Mouse (Mus musculus) forebrain, postnatal 0 days (tissue): ENCODE results near the gene Sbf1. TPM values are rescaled to one million over a fixed set of nuclear protein-coding genes. Genes with fewer than 3 reads are reported as not detected.
A peak's percentile ranks its signal among the peaks of the same experiment; 100 is the strongest.

Experiments used
- ATAC-seq: fragments of 200-750 bp; cut with Nextera tagmentation; 2 replicates; pipeline ENCODE4 v1.8.0; 2017; ENCODE audit warnings: mild to moderate bottlenecking, moderate library complexity
- DNase-seq: peaks from one replicate; pipeline ENCODE4 v3.0.0-alpha.2; 2015
- H3K27ac ChIP-seq: fragments of 300-500 bp; sonication (generic); 2 replicates; pipeline ENCODE4 v1.5.1; 2014; ENCODE audit warnings: low read depth, mild to moderate bottlenecking, antibody characterized with exemption, low read length, moderate library complexity, mixed read lengths
- H3K27me3 ChIP-seq: fragments of 300-500 bp; sonication (generic); 2 replicates; pipeline ENCODE4 v1.6.1; 2014; ENCODE audit warnings: mild to moderate bottlenecking, low read length, mixed read lengths; ENCODE audit not compliant: insufficient read depth
- H3K36me3 ChIP-seq: fragments of 300-500 bp; sonication (generic); 2 replicates; pipeline ENCODE4 v1.6.1; 2014; ENCODE audit warnings: mild to moderate bottlenecking, moderate library complexity; ENCODE audit not compliant: insufficient read depth
- H3K4me1 ChIP-seq: fragments of 300-500 bp; sonication (generic); 2 replicates; pipeline ENCODE4 v1.6.1; 2014; ENCODE audit warnings: antibody characterized with exemption; ENCODE audit not compliant: insufficient read depth
- H3K4me2 ChIP-seq: fragments of 300-500 bp; sonication (generic); 2 replicates; pipeline ENCODE4 v1.6.1; 2014; ENCODE audit warnings: low read depth, mild to moderate bottlenecking, moderate library complexity
- H3K4me3 ChIP-seq: fragments of 300-500 bp; sonication (generic); 2 replicates; pipeline ENCODE4 v1.5.1; 2014; ENCODE audit warnings: low read depth, low read length, mixed read lengths
- H3K9ac ChIP-seq: fragments of 300-500 bp; sonication (generic); 2 replicates; pipeline ENCODE4 v1.6.1; 2014; ENCODE audit warnings: mild to moderate bottlenecking
- H3K9me3 ChIP-seq: fragments of 300-500 bp; sonication (generic); 2 replicates; pipeline ENCODE4 v1.6.1; 2016; ENCODE audit warnings: low read length
- CTCF ChIP-seq: sonication (generic); IDR thresholded peaks from 2 replicates; pipeline ENCODE4 v1.5.1; 2016; ENCODE audit warnings: antibody characterized with exemption, control low read depth, low read depth
- WGBS: fragments of 180-500 bp; shearing (Covaris S2); extraction: QIAGEN DNeasy Blood & Tissue Kit; methylation state at CpG from one replicate; pipeline ENCODE4 v1.1.7; 2014; 5-methylcytosine and 5-hydroxymethylcytosine counted together
- polyA plus RNA-seq: library from polyadenylated mRNA; unstranded; fragments of >200 nt; fragmentation: Nextera tagmentation; extraction: Ambion mirVana; gene quantifications from 2 replicates; pipeline ENCODE4 v1.2.1, GENCODE M21; 2015
- total RNA-seq: library from RNA; depleted of rRNA; stranded (reverse); fragments of >200 nt; gene quantifications from 2 replicates; pipeline ENCODE4 v1.2.3, GENCODE M21; 2014

Sbf1 gene
- total and polyA plus RNA-seq, 2 experiments from 2014 or later, result 60.7 to 164 TPM

DNA sequence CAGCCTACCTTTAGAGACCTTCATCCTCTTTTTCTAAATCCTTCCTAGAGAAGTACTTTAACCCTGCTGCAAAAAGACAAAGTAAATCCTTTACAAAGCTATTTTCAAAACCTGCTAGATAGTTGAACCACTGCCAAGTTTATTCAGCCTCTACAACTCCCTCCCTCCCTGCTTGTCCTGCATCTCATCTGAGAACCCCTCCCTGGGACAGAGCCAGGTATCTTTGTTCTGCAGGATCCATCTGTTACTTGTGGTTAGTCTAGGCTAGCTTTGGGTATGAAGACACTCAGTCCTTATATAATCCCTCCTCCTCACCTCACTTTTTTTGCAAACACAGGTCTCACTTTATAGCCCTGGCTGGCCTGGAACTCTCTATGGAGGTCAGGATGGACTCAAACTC lies 30.1 kb downstream of the Sbf1 start:
- no peak overlapping the region for H3K27ac ChIP-seq
- ATAC-seq, result no peak
- no peaks in the 10 kb centered on the region for H3K27me3 ChIP-seq
- peaks cover 90% of the 10 kb centered on the region for H3K36me3 ChIP-seq
- DNase-seq, result peak; percentile 19
- no peak overlapping the region for H3K9ac ChIP-seq
- H3K4me2 ChIP-seq, result no peak overlapping the region
- H3K4me3 ChIP-seq, result no peak overlapping the region
- no peaks in the 10 kb centered on the region for H3K9me3 ChIP-seq
- TF ChIP-seq CTCF, result no peak
- H3K4me1 ChIP-seq, result no peaks in the 10 kb centered on the region

DNA sequence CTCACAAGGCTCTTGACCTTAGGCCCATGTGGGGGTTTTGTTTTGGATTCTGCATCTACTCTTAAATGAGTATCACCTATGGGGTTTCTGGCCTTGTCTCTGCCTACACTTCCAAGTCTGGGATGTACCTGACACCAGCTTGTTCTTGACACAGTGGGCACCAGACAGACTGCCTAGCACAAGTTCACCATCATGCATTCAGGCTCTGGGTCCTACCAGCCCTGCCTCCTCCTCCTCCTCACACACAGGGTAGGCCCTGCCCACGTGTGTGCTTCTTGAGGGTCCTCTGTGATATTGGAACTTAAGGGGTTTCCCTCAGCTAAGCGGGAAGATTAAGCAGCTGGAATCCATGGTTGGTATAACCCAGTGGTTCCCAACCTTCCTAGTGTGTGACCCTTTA lies 31.0 kb downstream of the Sbf1 start:
- H3K4me1 ChIP-seq, result no peaks in the 10 kb centered on the region
- 86% methylated on average over 2 of the region's 2 CpGs for WGBS
- no peaks in the 10 kb centered on the region for H3K9me3 ChIP-seq
- H3K4me2 ChIP-seq, result no peak overlapping the region
- H3K4me3 ChIP-seq, result no peak overlapping the region
- ATAC-seq (no peak), DNase-seq (no peak)
- no peak overlapping the region for H3K27ac ChIP-seq
- TF ChIP-seq CTCF, result no peak
- H3K27me3 ChIP-seq, result no peaks in the 10 kb centered on the region
- H3K9ac ChIP-seq, result no peak overlapping the region
- peaks cover 90% of the 10 kb centered on the region for H3K36me3 ChIP-seq

DNA sequence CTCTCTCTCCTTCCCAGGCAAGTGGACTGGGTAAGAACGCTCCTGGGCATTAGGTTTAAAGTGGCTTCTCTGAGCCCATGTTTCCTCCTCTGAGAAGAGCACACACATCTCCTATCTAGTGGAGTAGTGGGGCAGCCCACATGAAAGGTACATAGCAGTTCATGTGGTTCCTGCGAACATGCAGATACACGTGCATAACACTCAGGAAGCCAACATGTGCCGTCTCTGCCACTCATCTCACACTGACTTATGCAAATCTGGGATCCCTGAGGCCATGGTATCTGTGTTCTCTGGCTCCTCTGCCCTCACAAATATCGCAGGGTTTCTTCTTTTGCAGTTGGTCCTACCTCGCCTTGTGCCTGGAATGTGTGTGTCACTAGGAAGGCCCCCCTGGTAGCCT lies 32.6 kb downstream of the Sbf1 start:
- Histone ChIP-seq H3K4me3 (no peak overlapping the region), H3K9ac (no peak overlapping the region), H3K4me1 (no peaks in the 10 kb centered on the region), H3K27me3 (no peaks in the 10 kb centered on the region), H3K9me3 (no peaks in the 10 kb centered on the region), H3K27ac (no peak overlapping the region), H3K36me3 (peaks cover 90% of the 10 kb centered on the region), H3K4me2 (no peak overlapping the region)
- ATAC-seq (no peak), DNase-seq (no peak)
- no peak for TF ChIP-seq CTCF
- WGBS, result 78% methylated on average over 6 of the region's 6 CpGs

DNA sequence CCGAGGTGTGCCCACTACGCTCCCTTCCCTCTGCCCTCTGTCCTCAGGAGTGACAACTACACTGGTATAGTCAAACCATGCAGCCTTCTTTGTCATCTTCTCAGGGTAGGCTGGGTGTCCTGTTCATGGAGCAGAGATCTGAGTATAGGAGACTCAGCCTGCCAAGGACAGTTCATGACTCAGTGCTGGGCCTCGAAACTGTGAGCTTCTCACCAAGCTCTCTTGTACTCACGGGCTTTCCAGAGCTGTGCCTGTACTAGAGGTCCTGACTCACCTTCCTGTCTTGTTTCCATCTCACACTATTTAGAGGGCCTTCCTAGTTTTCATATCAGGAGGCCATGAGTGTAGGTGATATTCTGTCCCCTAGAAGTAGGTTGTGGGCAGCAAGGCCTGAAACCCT lies 37.7 kb downstream of the Sbf1 start:
- DNase-seq (no peak), ATAC-seq (no peak)
- H3K4me3 ChIP-seq, result no peak overlapping the region
- no peak for TF ChIP-seq CTCF
- 96% methylated on average over 4 of the region's 4 CpGs for WGBS
- H3K27me3 ChIP-seq, result no peaks in the 10 kb centered on the region
- no peaks in the 10 kb centered on the region for H3K9me3 ChIP-seq
- H3K27ac ChIP-seq, result no peak overlapping the region
- no peak overlapping the region for H3K9ac ChIP-seq
- no peaks in the 10 kb centered on the region for H3K4me1 ChIP-seq
- H3K36me3 ChIP-seq, result peaks cover 88% of the 10 kb centered on the region
- no peak overlapping the region for H3K4me2 ChIP-seq

DNA sequence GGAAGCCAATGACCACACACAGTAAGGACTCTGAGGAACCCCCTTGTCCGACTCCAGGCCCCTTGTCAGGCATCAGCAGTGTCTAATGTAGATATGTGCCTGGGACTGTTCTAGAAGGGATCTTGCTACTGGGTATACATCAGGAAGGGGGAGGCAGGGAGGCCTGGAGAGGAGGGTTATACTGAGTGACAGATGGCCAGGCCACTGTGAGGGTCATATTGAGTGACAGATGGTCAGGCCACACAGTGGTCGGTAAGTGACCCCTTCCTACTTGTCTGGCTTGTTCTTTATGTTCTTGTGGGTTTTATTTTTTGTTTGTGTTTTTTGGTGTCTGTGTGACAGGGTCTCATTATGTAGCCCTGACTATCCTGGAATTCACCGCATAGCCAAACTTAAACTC lies 39.6 kb downstream of the Sbf1 start:
- Histone ChIP-seq H3K9me3 (no peaks in the 10 kb centered on the region), H3K4me1 (no peaks in the 10 kb centered on the region), H3K4me2 (no peak overlapping the region), H3K4me3 (no peak overlapping the region), H3K27ac (no peak overlapping the region), H3K9ac (no peak overlapping the region), H3K36me3 (peaks cover 81% of the 10 kb centered on the region), H3K27me3 (no peaks in the 10 kb centered on the region)
- ATAC-seq, result no peak
- no peak for DNase-seq
- WGBS, result 83% methylated on average over 3 of the region's 3 CpGs
- no peak for TF ChIP-seq CTCF

DNA sequence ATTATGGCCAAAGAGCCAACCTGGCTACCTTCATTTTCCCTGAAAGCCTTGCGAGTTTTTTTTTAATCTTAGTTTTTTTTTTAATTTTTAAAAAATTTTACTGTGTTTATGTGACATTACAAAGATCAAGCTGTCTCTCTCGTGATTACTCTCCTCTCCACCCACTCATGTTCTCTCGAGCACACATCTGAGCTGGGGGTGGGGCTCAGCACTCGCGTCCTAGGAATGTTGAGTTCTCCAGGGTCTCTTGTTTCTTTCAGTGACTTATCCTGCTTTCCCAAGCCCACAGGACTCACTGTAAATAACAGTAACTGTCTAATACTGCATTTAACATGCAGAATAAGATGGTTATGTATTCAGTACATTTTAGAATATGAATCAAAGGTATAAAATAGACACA lies 50.6 kb downstream of the Sbf1 start:
- ATAC-seq, result no peak
- TF ChIP-seq CTCF, result no peak
- WGBS, result 84% methylated on average over 5 of the region's 5 CpGs
- Histone ChIP-seq H3K4me2 (no peak overlapping the region), H3K27me3 (no peaks in the 10 kb centered on the region), H3K9ac (no peak overlapping the region), H3K9me3 (no peaks in the 10 kb centered on the region), H3K4me1 (no peaks in the 10 kb centered on the region), H3K36me3 (peaks cover 69% of the 10 kb centered on the region), H3K4me3 (no peak overlapping the region), H3K27ac (no peak overlapping the region)
- no peak for DNase-seq

DNA sequence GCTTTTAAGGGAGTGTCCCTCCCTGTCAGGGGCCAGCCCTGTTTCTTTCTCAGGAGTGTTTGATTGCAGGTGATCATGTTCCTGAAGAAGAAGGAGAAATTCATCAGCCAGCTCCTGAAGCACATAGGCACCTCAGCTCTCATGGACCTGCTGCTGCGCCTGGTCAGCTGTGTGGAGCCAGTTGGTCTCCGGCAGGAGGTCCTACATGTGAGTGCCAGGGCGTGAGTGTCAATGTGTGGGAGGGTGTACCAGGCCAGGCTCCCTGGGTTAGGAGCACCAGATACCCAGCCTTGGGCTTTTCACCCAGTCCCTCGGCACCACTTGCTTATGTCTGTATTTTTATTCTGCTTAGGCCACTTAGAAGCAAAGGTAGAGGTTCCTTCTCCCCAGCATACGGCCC lies 56.1 kb downstream of the Sbf1 start:
- WGBS, result 96% methylated on average over 5 of the region's 5 CpGs

DNA sequence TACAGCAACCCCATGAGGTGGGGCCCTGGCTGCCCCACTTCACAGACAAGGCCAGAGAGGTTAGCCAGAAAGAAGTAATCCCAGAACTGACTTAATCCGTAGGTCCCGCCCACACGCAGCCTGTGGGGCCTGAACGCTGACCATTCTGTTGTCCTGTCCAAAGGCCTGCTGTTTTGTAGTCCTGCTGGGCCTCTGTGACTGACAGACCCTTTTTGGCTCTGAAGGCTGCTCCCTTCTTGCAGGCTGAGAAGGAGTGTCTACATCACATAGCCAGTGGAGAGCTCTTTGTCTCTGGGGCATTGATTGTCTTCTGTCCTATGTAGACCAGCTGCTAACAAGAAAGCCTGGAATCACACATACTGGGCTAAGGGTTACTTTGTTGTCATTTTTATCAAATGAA lies 59.8 kb downstream of the Sbf1 start:
- DNase-seq (no peak), ATAC-seq (peak; percentile 74)
- Histone ChIP-seq H3K9ac (no peak overlapping the region), H3K4me3 (no peak overlapping the region), H3K4me1 (no peaks in the 10 kb centered on the region), H3K27me3 (no peaks in the 10 kb centered on the region), H3K4me2 (no peak overlapping the region), H3K27ac (no peak overlapping the region), H3K9me3 (no peaks in the 10 kb centered on the region), H3K36me3 (peaks cover 53% of the 10 kb centered on the region)
- WGBS, result 14% methylated on average over 4 of the region's 4 CpGs
- TF ChIP-seq CTCF, result no peak

More for the DNA sequence above, 56.1 kb downstream of the Sbf1 start:
- Histone ChIP-seq H3K27ac (no peak overlapping the region), H3K4me2 (no peak overlapping the region), H3K27me3 (no peaks in the 10 kb centered on the region), H3K9ac (no peak overlapping the region), H3K4me3 (no peak overlapping the region), H3K4me1 (no peaks in the 10 kb centered on the region), H3K9me3 (no peaks in the 10 kb centered on the region), H3K36me3 (peaks cover 59% of the 10 kb centered on the region)
- ATAC-seq (no peak), DNase-seq (no peak)
- no peak for TF ChIP-seq CTCF
